Mouse (Mus musculus) adrenal gland, postnatal 14 days (tissue): Measurements from ENCODE around the gene Pigu. TPM values are rescaled to one million over a fixed set of nuclear protein-coding genes. Genes with fewer than 3 reads are reported as not detected.

Experiments
- DNase-seq: peaks from one replicate; pipeline ENCODE4 v3.0.0; 2021; ENCODE audit warnings: mixed read lengths
- microRNA-seq, 2 experiments: library from miRNA; unstranded; fragments of <30 nt; microRNA quantifications; one replicate each; pipeline ENCODE4 v1.2.0; 2021
- total RNA-seq: library from RNA; stranded (reverse); gene quantifications from 2 replicates; pipeline ENCODE4 v1.2.3, GENCODE M21; 2021

Gene Pigu
- total RNA-seq, 1 experiment from 2014 or later, result 28.2 TPM

GRCm38 (mm10) chr2:155235746-155236361 lies 121.4 kb downstream of the Pigu start:
- DNase-seq, result no peak

Small RNAs within 50 kb of the gene (microRNA-seq; reads per million reads assigned to microRNA genes)
- gene Mir695, result 0 reads per million in 2 experiments

Other genes starting within 250 kb of the Pigu start
- 49.8 and 51.3 TPM in 2 replicates for gene Itch, start 223.9 kb downstream of the Pigu start, total RNA-seq
- 357 and 369 TPM in 2 replicates for gene Dynlrb1, start 120.9 kb downstream of the Pigu start, total RNA-seq
- gene Map1lc3a, start 81.1 kb downstream of the Pigu start, total RNA-seq, result 575 and 582 TPM in 2 replicates
- gene Trp53inp2, start 23.6 kb upstream of the Pigu start, total RNA-seq, result 278 and 345 TPM in 2 replicates
- gene Ncoa6, start 116.5 kb upstream of the Pigu start, total RNA-seq, result 39.5 and 43.5 TPM in 2 replicates
- 30.1 and 34.5 TPM in 2 replicates for gene Acss2, start 160.5 kb upstream of the Pigu start, total RNA-seq
- gene Ggt7, start 160.8 kb upstream of the Pigu start, total RNA-seq, result 3.8 and 6.7 TPM in 2 replicates
- gene Gss, start 235.4 kb upstream of the Pigu start, total RNA-seq, result 46.6 and 48.4 TPM in 2 replicates